Mouse (Mus musculus): ENCODE data around the gene Dda1.

DNA sequence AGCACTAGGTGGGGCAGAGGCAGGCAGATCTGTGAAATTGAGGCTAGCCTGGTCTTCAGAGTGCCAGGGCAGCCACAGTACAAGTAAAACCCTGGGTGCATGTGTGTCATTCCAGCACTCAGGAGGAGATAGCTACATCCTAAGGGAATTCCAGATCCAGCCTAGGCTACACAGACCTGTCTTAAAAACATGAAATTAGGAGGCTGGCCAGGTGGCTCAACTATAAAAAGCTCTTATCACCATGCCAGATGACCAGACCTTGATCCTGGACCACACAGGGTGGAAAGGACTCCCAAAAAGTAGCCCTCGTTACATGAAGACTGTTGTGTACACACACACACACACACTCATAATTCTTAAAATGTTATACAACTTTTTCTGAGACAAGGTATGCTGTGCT is 998 bp upstream of the Dda1 start:
- TF ChIP-seq CTCF (IDR thresholded peaks at IDR 0.05; ENCODE audit: low read depth), result no peak
- TF ChIP-seq EP300 (IDR thresholded peaks at IDR 0.05; ENCODE audit: low read depth), result no peak

All from liver, embryonic 14.5 days (tissue).